In genomic region chr2:58476956-58477715, GRCm38 (mm10) we compare ENCODE assay signal across 9 mouse cellular contexts. TPM values are rescaled to one million over a fixed set of nuclear protein-coding genes. Genes with fewer than 3 reads are reported as not detected.
DNase-seq lines count a peak whose midpoint lies in the region; ATAC-seq and TF ChIP-seq lines count a peak whose summit lies in the region.
"Had no signal": no experiment of that assay in that cellular context is flagged by ENCODE, and none has a peak within 500 bp of the region (broad histone marks: within the 10 kb centered on the region; RNA-seq: fewer than 3 reads in every experiment).

No protein-coding gene starts in this region.

- H3K9ac ChIP-seq in liver, embryonic 12.5 days, result no peak overlapping the region
- no peak overlapping the region for H3K9ac ChIP-seq in midbrain, embryonic 13.5 days (replicated peaks)

- H3K9me3 ChIP-seq in liver, embryonic 12.5 days (replicated peaks), result no peaks in the 10 kb centered on the region
- H3K9me3 ChIP-seq in midbrain, embryonic 13.5 days, result no peaks in the 10 kb centered on the region

- no peak for ATAC-seq in liver, embryonic 12.5 days
- 0 out of 2 replicates have a peak, but pooled peaks have one; percentile 70 for ATAC-seq in midbrain, embryonic 13.5 days

- intact Hi-C loops in left cerebral cortex, adult 2 months (cut with DNase I), result loop anchor here (1.0 kb wide), 3 partner anchors 88 to 191 kb away; no protein-coding TSS in a partner anchor

- no peaks in the 10 kb centered on the region for H3K36me3 ChIP-seq in liver, embryonic 12.5 days
- no peaks in the 10 kb centered on the region; the same call in 1 of the 2 replicates for H3K36me3 ChIP-seq in midbrain, embryonic 13.5 days
- H3K36me3 ChIP-seq in splenic B cell, adult 2 months (ENCODE audit: control insufficient read depth, insufficient read depth, low read length, poor library complexity, severe bottlenecking), result no peaks in the 10 kb centered on the region

- no peak overlapping the region for H3K4me3 ChIP-seq in liver, embryonic 12.5 days
- H3K4me3 ChIP-seq in left cerebral cortex, adult 2 months, result no peak overlapping the region
- no peak overlapping the region for H3K4me3 ChIP-seq in midbrain, embryonic 13.5 days (replicated peaks)

- H3K4me1 ChIP-seq in liver, embryonic 12.5 days, result no peaks in the 10 kb centered on the region
- H3K4me1 ChIP-seq in midbrain, embryonic 13.5 days (replicated peaks), result no peaks in the 10 kb centered on the region

- H3K4me2 ChIP-seq in liver, embryonic 12.5 days, result no peak overlapping the region
- H3K4me2 ChIP-seq in midbrain, embryonic 13.5 days (replicated peaks), result no peak overlapping the region

- no peak overlapping the region for H3K27ac ChIP-seq in liver, embryonic 12.5 days
- H3K27ac ChIP-seq in left cerebral cortex, adult 2 months, result no peak overlapping the region
- H3K27ac ChIP-seq in midbrain, embryonic 13.5 days, result no peak overlapping the region

- H3K27me3 ChIP-seq in liver, embryonic 12.5 days (replicated peaks), result no peaks in the 10 kb centered on the region
- no peaks in the 10 kb centered on the region for H3K27me3 ChIP-seq in midbrain, embryonic 13.5 days
- no peaks in the 10 kb centered on the region for H3K27me3 ChIP-seq in splenic B cell, adult 2 months (ENCODE audit: control insufficient read depth, insufficient read depth, low read length, poor library complexity, severe bottlenecking)

- TF ChIP-seq CTCF in left cerebral cortex, adult 2 months (IDR thresholded peaks at IDR 0.05), result peak; percentile 85

- DNase-seq in liver, result peak; percentile 75
- peak; percentile 94 to 95 for DNase-seq in cerebellum, postnatal 14 days
- DNase-seq in frontal cortex, postnatal 36 days (ENCODE audit: low spot score in 2 of 2), result peak; percentile 79 to 92
- DNase-seq in induced T-regulatory cell, adult 2 months (ENCODE audit: low read depth), result peak; percentile 58
- peak; percentile 79 to 83 for DNase-seq in left cerebral cortex, adult 2 months (ENCODE audit: extremely low spot score in 1 of 2, low spot score in 2 of 2)
- peak; percentile 55 for DNase-seq in splenic B cell, adult 2 months (ENCODE audit: low read depth, low spot score)

- WGBS in liver, embryonic 12.5 days (ENCODE audit: insufficient replicate concordance), result 55% methylated on average over 12 of the region's 12 CpGs
- WGBS in midbrain, embryonic 13.5 days, result 66% methylated on average over 12 of the region's 12 CpGs

RNA-seq across cellular contexts. Expression of gene Gm17409, which starts 7.2 kb away (rescaled TPM):
- 0.18 TPM in 1 of 2 replicates, not detected in the other for polyA plus RNA-seq in liver, embryonic 12.5 days (2016; fragmentation: Nextera tagmentation; extraction: Ambion mirVana)
- not detected for total RNA-seq in left cerebral cortex, adult 2 months (2021)
- polyA plus RNA-seq in midbrain, embryonic 13.5 days (2015; fragmentation: Nextera tagmentation; extraction: Ambion mirVana), result not detected in 2 replicates
- total RNA-seq: MEL had no signal
